ENCODE assay signal across 11 mouse cellular contexts in the genomic region with DNA sequence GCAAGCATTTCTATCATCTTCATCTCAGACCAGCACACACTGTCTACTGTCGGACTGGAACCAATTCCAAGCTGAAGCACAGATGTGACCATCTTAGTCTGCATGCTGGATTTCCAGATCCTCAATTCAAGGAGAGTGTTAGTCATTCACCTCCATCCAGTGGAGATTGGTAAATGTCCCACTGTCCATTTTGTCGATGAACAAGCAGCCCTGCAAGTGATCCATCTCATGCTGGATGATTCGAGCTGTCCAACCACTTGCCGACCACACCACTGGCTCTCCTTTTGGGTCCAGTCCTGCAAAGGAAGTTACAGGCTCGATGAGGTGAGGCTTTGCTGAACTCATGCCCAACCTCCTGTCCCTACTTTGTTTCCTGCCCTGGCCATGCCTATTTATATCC. TPM values are rescaled to one million over a fixed set of nuclear protein-coding genes. Genes with fewer than 3 reads are reported as not detected.
DNase-seq lines count a peak whose midpoint lies in the region; ATAC-seq and TF ChIP-seq lines count a peak whose summit lies in the region.
"Had no signal": no experiment of that assay in that cellular context is flagged by ENCODE, and none has a peak within 500 bp of the region (broad histone marks: within the 10 kb centered on the region; RNA-seq: fewer than 3 reads in every experiment).

No protein-coding gene starts in this region.

- no peaks in the 10 kb centered on the region for H3K4me1 ChIP-seq in kidney, postnatal 0 days (replicated peaks; ENCODE audit: insufficient read depth, low read length)
- H3K4me1 ChIP-seq in bone marrow macrophage, adult 2 months (ENCODE audit: control insufficient read depth, insufficient read depth, low read length): peaks cover 6% of the 10 kb centered on the region
- 0 out of 2 replicates have a peak, but pooled peaks cover 13% of the 10 kb centered on the region for H3K4me1 ChIP-seq in heart, postnatal 0 days (ENCODE audit: control insufficient read depth, insufficient read depth)
- H3K4me1 ChIP-seq in liver, embryonic 14.5 days (replicated peaks; ENCODE audit: control insufficient read depth in 2 of 2, insufficient read depth in 2 of 2, low read length in 1 of 2): peaks cover 0 to 11% of the 10 kb centered on the region in 2 experiments; a peak in 2 of 4 replicates

- ATAC-seq in kidney, postnatal 0 days (replicated peaks; ENCODE audit: low FRiP score, low read depth): no peak
- no peak for ATAC-seq in heart, postnatal 0 days (ENCODE audit: insufficient read depth, low read depth)
- no peak for ATAC-seq in liver, embryonic 14.5 days (ENCODE audit: insufficient read depth)

- 80% methylated on average over 5 of the region's 5 CpGs for WGBS in kidney, postnatal 0 days
- 44% methylated on average over 5 of the region's 5 CpGs for WGBS in heart, postnatal 0 days
- 70% methylated on average over 5 of the region's 5 CpGs for WGBS in liver, embryonic 14.5 days (ENCODE audit: insufficient replicate concordance)

- no peak for TF ChIP-seq CTCF in kidney, postnatal 0 days (IDR thresholded peaks at IDR 0.05; ENCODE audit: low read depth)
- TF ChIP-seq CTCF in bone marrow macrophage, adult 2 months (IDR thresholded peaks at IDR 0.05; ENCODE audit: low read depth, low read length): no peak
- no peak for TF ChIP-seq CTCF in heart, postnatal 0 days (IDR thresholded peaks at IDR 0.05; ENCODE audit: low read depth)
- no peak for TF ChIP-seq CTCF in liver, embryonic 14.5 days (IDR thresholded peaks at IDR 0.05; ENCODE audit: low read depth)

- H3K36me3 ChIP-seq in kidney, postnatal 0 days (ENCODE audit: insufficient read depth, low read length): peaks cover 51% of the 10 kb centered on the region
- peaks cover 71% of the 10 kb centered on the region for H3K36me3 ChIP-seq in heart, postnatal 0 days (replicated peaks; ENCODE audit: control insufficient read depth, insufficient read depth, low read length)
- H3K36me3 ChIP-seq in liver, embryonic 14.5 days (replicated peaks; ENCODE audit: control insufficient read depth, insufficient read depth, low read depth): peaks cover 63% of the 10 kb centered on the region

- H3K9me3 ChIP-seq in kidney, postnatal 0 days (replicated peaks; ENCODE audit: low read length): no peaks in the 10 kb centered on the region
- H3K9me3 ChIP-seq in heart, postnatal 0 days (replicated peaks; ENCODE audit: control insufficient read depth, low read length): no peaks in the 10 kb centered on the region
- H3K9me3 ChIP-seq in liver, embryonic 14.5 days (ENCODE audit: control insufficient read depth, low read length): no peaks in the 10 kb centered on the region

- no peak for TF ChIP-seq EP300 in heart, postnatal 0 days (IDR thresholded peaks at IDR 0.05; ENCODE audit: low read depth)
- no peak for TF ChIP-seq EP300 in liver, embryonic 14.5 days (IDR thresholded peaks at IDR 0.05; ENCODE audit: low read depth)

- no peaks in the 10 kb centered on the region for H3K27me3 ChIP-seq in kidney, postnatal 0 days (ENCODE audit: insufficient read depth, low read length)
- no peaks in the 10 kb centered on the region for H3K27me3 ChIP-seq in heart, postnatal 0 days (ENCODE audit: control insufficient read depth, insufficient read depth, low read length)
- H3K27me3 ChIP-seq in liver, embryonic 14.5 days (ENCODE audit: control insufficient read depth, insufficient read depth, low read length): no peaks in the 10 kb centered on the region

- no peak overlapping the region for H3K9ac ChIP-seq in kidney, postnatal 0 days (ENCODE audit: low read depth, low read length)
- no peak overlapping the region for H3K9ac ChIP-seq in heart, postnatal 0 days (replicated peaks; ENCODE audit: low read depth, low read length)
- no peak overlapping the region for H3K9ac ChIP-seq in liver, embryonic 14.5 days (replicated peaks)

- H3K27ac ChIP-seq in kidney, postnatal 0 days: no peak overlapping the region
- H3K27ac ChIP-seq in bone marrow macrophage, adult 2 months (ENCODE audit: insufficient read depth, low read depth, low read length): no peak overlapping the region
- H3K27ac ChIP-seq in heart, postnatal 0 days (ENCODE audit: low read depth): no peak overlapping the region
- H3K27ac ChIP-seq in liver, embryonic 14.5 days: no peak overlapping the region

- no peak overlapping the region for H3K4me3 ChIP-seq in kidney, postnatal 0 days (replicated peaks; ENCODE audit: low read depth, low read length)
- H3K4me3 ChIP-seq in bone marrow macrophage, adult 2 months (ENCODE audit: insufficient read depth, low read length): peak overlapping the region; percentile 85; the same call in 1 of the 2 replicates
- H3K4me3 ChIP-seq in heart, postnatal 0 days (ENCODE audit: low read depth, low read length): no peak overlapping the region
- no peak overlapping the region; a peak in 1 of 4 replicates for H3K4me3 ChIP-seq in liver, embryonic 14.5 days (ENCODE audit: insufficient read depth in 1 of 2, low read depth in 2 of 2, low read length in 2 of 2)

- TF ChIP-seq POLR2A in bone marrow macrophage, adult 2 months (IDR thresholded peaks at IDR 0.05; ENCODE audit: borderline replicate concordance, low read depth, low read length): no peak

- peak overlapping the region; percentile 90; the same call in 1 of the 2 replicates for H3K4me2 ChIP-seq in kidney, postnatal 0 days (ENCODE audit: low read length)
- peak overlapping the region; percentile 87 for H3K4me2 ChIP-seq in heart, postnatal 0 days (ENCODE audit: low read depth, low read length)
- H3K4me2 ChIP-seq in liver, embryonic 14.5 days (ENCODE audit: low read depth): peak overlapping the region; percentile 83; the same call in 1 of the 2 replicates

- no peak for DNase-seq in kidney, postnatal 0 days (ENCODE audit: low spot score)
- no peak for DNase-seq in kidney, postnatal 36 days
- DNase-seq in heart, postnatal 0 days (ENCODE audit: low spot score): no peak
- no peak for DNase-seq in liver, embryonic 14.5 days (ENCODE audit: low read depth in 3 of 3, low spot score in 3 of 3)
- no peak for DNase-seq in ovary, postnatal 36 days (ENCODE audit: low spot score)
- DNase-seq in left cerebral cortex, adult 18-20 months (ENCODE audit: low spot score in 2 of 2): no peak
- DNase-seq: right cerebral cortex, postnatal 4 days had no signal

RNA-seq across cellular contexts. Expression of a gene that starts 1.4 kb away (rescaled TPM):
- polyA plus RNA-seq in kidney, postnatal 0 days (2015; fragmentation: Nextera tagmentation; extraction: Ambion mirVana): 49.3 and 51.6 TPM in 2 replicates
- 1.7 and 2.4 TPM in 2 replicates for polyA plus RNA-seq in bone marrow macrophage, adult 2 months (2012; ENCODE audit: insufficient read depth, insufficient read length, missing spikeins)
- total RNA-seq in heart, postnatal 0 days (2014; rRNA removed; ENCODE audit: low replicate concordance): 90.4 and 94.8 TPM in 2 replicates
- 55.9 and 59.7 TPM in 2 replicates for polyA plus RNA-seq in heart, postnatal 0 days (2015; fragmentation: Nextera tagmentation; extraction: Ambion mirVana)
- polyA plus RNA-seq in liver, embryonic 14.5 days (2012; rRNA removed): 9.9 and 11.8 TPM in 2 replicates
- polyA plus RNA-seq in liver, embryonic 14.5 days (2014; fragmentation: Nextera tagmentation; extraction: Ambion mirVana): 8.4 and 9.9 TPM in 2 replicates
- total RNA-seq in left cerebral cortex, adult 18-20 months (2021): 10 to 100 TPM; 23.8 to 26.3 TPM

RNA-seq across cellular contexts. Expression of a gene that starts 9.5 kb away (rescaled TPM):
- polyA plus RNA-seq in kidney, postnatal 0 days (2015; fragmentation: Nextera tagmentation; extraction: Ambion mirVana): 32.3 and 33.1 TPM in 2 replicates
- 24.0 and 27.8 TPM in 2 replicates for polyA plus RNA-seq in bone marrow macrophage, adult 2 months (2012; ENCODE audit: insufficient read depth, insufficient read length, missing spikeins)
- total RNA-seq in heart, postnatal 0 days (2014; rRNA removed; ENCODE audit: low replicate concordance): 35.2 and 39.3 TPM in 2 replicates
- 21.7 and 22.0 TPM in 2 replicates for polyA plus RNA-seq in heart, postnatal 0 days (2015; fragmentation: Nextera tagmentation; extraction: Ambion mirVana)
- polyA plus RNA-seq in liver, embryonic 14.5 days (2012; rRNA removed): 12.2 and 14.8 TPM in 2 replicates
- 16.8 and 18.6 TPM in 2 replicates for polyA plus RNA-seq in liver, embryonic 14.5 days (2014; fragmentation: Nextera tagmentation; extraction: Ambion mirVana)
- 10 to 100 TPM; 25.6 to 27.8 TPM for total RNA-seq in left cerebral cortex, adult 18-20 months (2021)

RNA-seq across cellular contexts. Expression of a gene that starts 9.7 kb away (rescaled TPM):
- 79.3 and 80.7 TPM in 2 replicates for polyA plus RNA-seq in kidney, postnatal 0 days (2015; fragmentation: Nextera tagmentation; extraction: Ambion mirVana)
- polyA plus RNA-seq in bone marrow macrophage, adult 2 months (2012; ENCODE audit: insufficient read depth, insufficient read length, missing spikeins): 23.4 and 31.0 TPM in 2 replicates
- total RNA-seq in heart, postnatal 0 days (2014; rRNA removed; ENCODE audit: low replicate concordance): 13.4 and 14.0 TPM in 2 replicates
- polyA plus RNA-seq in heart, postnatal 0 days (2015; fragmentation: Nextera tagmentation; extraction: Ambion mirVana): 33.0 and 34.3 TPM in 2 replicates
- 8.6 and 28.8 TPM in 2 replicates for polyA plus RNA-seq in liver, embryonic 14.5 days (2012; rRNA removed)
- 48.5 and 55.8 TPM in 2 replicates for polyA plus RNA-seq in liver, embryonic 14.5 days (2014; fragmentation: Nextera tagmentation; extraction: Ambion mirVana)
- 10 to 100 TPM; 43.2 to 44.9 TPM for total RNA-seq in left cerebral cortex, adult 18-20 months (2021)

RNA-seq across cellular contexts. Expression of a gene that starts 16.0 kb away (rescaled TPM):
- 59.6 and 65.2 TPM in 2 replicates for polyA plus RNA-seq in kidney, postnatal 0 days (2015; fragmentation: Nextera tagmentation; extraction: Ambion mirVana)
- 41.0 and 42.1 TPM in 2 replicates for polyA plus RNA-seq in bone marrow macrophage, adult 2 months (2012; ENCODE audit: insufficient read depth, insufficient read length, missing spikeins)
- 33.9 and 45.5 TPM in 2 replicates for total RNA-seq in heart, postnatal 0 days (2014; rRNA removed; ENCODE audit: low replicate concordance)
- 56.7 and 57.1 TPM in 2 replicates for polyA plus RNA-seq in heart, postnatal 0 days (2015; fragmentation: Nextera tagmentation; extraction: Ambion mirVana)
- polyA plus RNA-seq in liver, embryonic 14.5 days (2012; rRNA removed): 9.0 and 12.1 TPM in 2 replicates
- polyA plus RNA-seq in liver, embryonic 14.5 days (2014; fragmentation: Nextera tagmentation; extraction: Ambion mirVana): 22.8 and 22.9 TPM in 2 replicates
- 100 to 1,000 TPM; 116 to 126 TPM for total RNA-seq in left cerebral cortex, adult 18-20 months (2021)

RNA-seq across cellular contexts. Expression of a gene that starts 18.5 kb away (rescaled TPM):
- 52.9 and 55.6 TPM in 2 replicates for polyA plus RNA-seq in kidney, postnatal 0 days (2015; fragmentation: Nextera tagmentation; extraction: Ambion mirVana)
- not detected in 2 replicates for polyA plus RNA-seq in bone marrow macrophage, adult 2 months (2012; ENCODE audit: insufficient read depth, insufficient read length, missing spikeins)
- not detected in 2 replicates for total RNA-seq in heart, postnatal 0 days (2014; rRNA removed; ENCODE audit: low replicate concordance)
- polyA plus RNA-seq in heart, postnatal 0 days (2015; fragmentation: Nextera tagmentation; extraction: Ambion mirVana): not detected in 2 replicates
- polyA plus RNA-seq in liver, embryonic 14.5 days (2012; rRNA removed): 1.0 and 1.5 TPM in 2 replicates
- 3.7 and 3.8 TPM in 2 replicates for polyA plus RNA-seq in liver, embryonic 14.5 days (2014; fragmentation: Nextera tagmentation; extraction: Ambion mirVana)
- not detected for total RNA-seq in left cerebral cortex, adult 18-20 months (2021)
- total RNA-seq: heart, adult 2 months; left cerebral cortex, postnatal 25 days had no signal
- polyA plus RNA-seq: heart, adult 2 months; myocyte had no signal
